Mouse (Mus musculus) liver, embryonic 14.5 days (tissue): ENCODE results near the gene Rcbtb2. TPM values are rescaled to one million over a fixed set of nuclear protein-coding genes. Genes with fewer than 3 reads are reported as not detected.
"Not testable (repeated sequence)": the region's sequence is repeated elsewhere in the genome, so short reads cannot be mapped to it uniquely, and the experiment has no call there.

Source experiments
- ATAC-seq: fragments of 200-750 bp; cut with Nextera tagmentation; 2 replicates; pipeline ENCODE4 v1.8.0; 2017; ENCODE audit warnings: moderate number of reproducible peaks, mild to moderate bottlenecking, moderate library complexity; ENCODE audit not compliant: insufficient read depth
- DNase-seq, 3 experiments: peaks; one replicate each; pipeline ENCODE4 v3.0.0-alpha.2; 2012 to 2013; ENCODE audit warnings: low read depth in 3 of 3, low spot score in 3 of 3
- H3K27ac ChIP-seq: fragments of 300-500 bp; sonication (generic); 2 replicates; pipeline ENCODE4 v1.5.1; 2014; ENCODE audit warnings: moderate library complexity, mild to moderate bottlenecking, control low read depth, inconsistent platforms
- H3K27me3 ChIP-seq: fragments of 300-500 bp; sonication (generic); 2 replicates; pipeline ENCODE4 v1.6.1; 2014; ENCODE audit warnings: mild to moderate bottlenecking, low read length, moderate library complexity; ENCODE audit not compliant: control insufficient read depth, insufficient read depth
- H3K36me3 ChIP-seq: fragments of 300-500 bp; sonication (generic); replicated peaks from 2 replicates; pipeline ENCODE4 v1.6.1; 2014; ENCODE audit warnings: low read depth; ENCODE audit not compliant: control insufficient read depth, insufficient read depth
- H3K4me1 ChIP-seq, 2 experiments: fragments of 200-500 bp in 1 of 2; fragments of 300-500 bp in 1 of 2; sonication (generic) in 1 of 2; replicated peaks; 2 replicates each; pipeline ENCODE4 v1.6.1; 2012 to 2014; ENCODE audit warnings: antibody characterized with exemption in 1 of 2, inconsistent platforms in 1 of 2, low read length in 1 of 2; ENCODE audit not compliant: control insufficient read depth in 2 of 2, insufficient read depth in 2 of 2
- H3K4me2 ChIP-seq: fragments of 300-500 bp; sonication (generic); 2 replicates; pipeline ENCODE4 v1.6.1; 2014; ENCODE audit warnings: low read depth, mild to moderate bottlenecking, control low read depth, moderate library complexity
- H3K4me3 ChIP-seq, 2 experiments: fragments of 200-500 bp in 1 of 2; fragments of 300-500 bp in 1 of 2; sonication (generic) in 1 of 2; 2 replicates each; pipeline ENCODE4 v1.5.1; 2012 to 2014; ENCODE audit warnings: low read depth in 2 of 2, low read length in 2 of 2, mild to moderate bottlenecking in 2 of 2, control low read depth in 1 of 2, inconsistent platforms in 1 of 2, moderate library complexity in 1 of 2; ENCODE audit not compliant: insufficient read depth in 1 of 2
- H3K9ac ChIP-seq: fragments of 300-500 bp; sonication (generic); replicated peaks from 2 replicates; pipeline ENCODE4 v1.6.1; 2014; ENCODE audit warnings: mild to moderate bottlenecking, control low read depth, moderate library complexity
- H3K9me3 ChIP-seq: fragments of 300-500 bp; sonication (generic); 2 replicates; pipeline ENCODE4 v1.6.1; 2016; ENCODE audit warnings: low read length, mixed read lengths; ENCODE audit not compliant: control insufficient read depth
- CTCF ChIP-seq: IDR thresholded peaks from 2 replicates; pipeline ENCODE4 v1.5.1; 2016; ENCODE audit warnings: antibody characterized with exemption, low read depth, control low read depth
- EP300 ChIP-seq: IDR thresholded peaks from 2 replicates; pipeline ENCODE4 v1.6.1; 2016; ENCODE audit warnings: antibody characterized with exemption, low read depth
- WGBS: fragments of 180-500 bp; shearing (Covaris S2); extraction: QIAGEN DNeasy Blood & Tissue Kit; methylation state at CpG from one replicate; pipeline ENCODE4 v1.1.7; 2014; ENCODE audit not compliant: insufficient replicate concordance; 5-methylcytosine and 5-hydroxymethylcytosine counted together
- polyA plus RNA-seq, 2 experiments: library from polyadenylated mRNA; depleted of rRNA in 1 of 2; stranded (reverse) in 1 of 2; unstranded in 1 of 2; fragments of >200 nt; fragmentation: Nextera tagmentation in 1 of 2; extraction: Ambion mirVana in 1 of 2; gene quantifications; 2 replicates each; pipeline versions ENCODE4 v1.2.1 to v1.2.3; 2012 to 2014

Gene Rcbtb2
- polyA plus RNA-seq, 2 experiments, result 7.9 to 20.3 TPM

- WGBS, result 67% methylated on average over 1 of the region's 1 CpGs
Observed at GRCm38 (mm10) chr14:73088224-73088623, 34.6 kb upstream of the Rcbtb2 start.

GRCm38 (mm10) chr14:73092871-73093270, 30.0 kb upstream of the Rcbtb2 start:
- H3K4me3 ChIP-seq, result no peak overlapping the region
- H3K36me3 ChIP-seq, result no peaks in the 10 kb centered on the region
- H3K4me2 ChIP-seq, result no peak overlapping the region
- H3K27ac ChIP-seq, result no peak overlapping the region
- H3K4me1 ChIP-seq, result no peaks in the 10 kb centered on the region
- 67% methylated on average over 3 of the region's 3 CpGs for WGBS
- ATAC-seq (no peak), DNase-seq (no peak)
- TF ChIP-seq EP300 (no peak), CTCF (no peak)
- H3K9me3 ChIP-seq, result no peaks in the 10 kb centered on the region
- no peaks in the 10 kb centered on the region for H3K27me3 ChIP-seq
- no peak overlapping the region for H3K9ac ChIP-seq

More at GRCm38 (mm10) chr14:73088224-73088623, 34.6 kb upstream of the Rcbtb2 start:
- Histone ChIP-seq H3K4me2 (no peak overlapping the region), H3K27me3 (no peaks in the 10 kb centered on the region), H3K9ac (no peak overlapping the region), H3K9me3 (no peaks in the 10 kb centered on the region), H3K4me1 (no peaks in the 10 kb centered on the region), H3K4me3 (no peak overlapping the region), H3K27ac (no peak overlapping the region), H3K36me3 (no peaks in the 10 kb centered on the region)
- DNase-seq (no peak), ATAC-seq (no peak)
- TF ChIP-seq CTCF (no peak), EP300 (no peak)

- no peak overlapping the region for H3K4me2 ChIP-seq
- H3K27me3 ChIP-seq, result no peaks in the 10 kb centered on the region
- no peaks in the 10 kb centered on the region for H3K36me3 ChIP-seq
- no peaks in the 10 kb centered on the region for H3K4me1 ChIP-seq
- 46% methylated on average over 13 of the region's 13 CpGs for WGBS
- ATAC-seq (no peak), DNase-seq (no peak)
- H3K9ac ChIP-seq, result no peak overlapping the region
- H3K4me3 ChIP-seq, result no peak overlapping the region
- H3K27ac ChIP-seq, result no peak overlapping the region
- H3K9me3 ChIP-seq, result no peaks in the 10 kb centered on the region
- TF ChIP-seq CTCF (no peak), EP300 (no peak)
Observed at GRCm38 (mm10) chr14:73094802-73095550, 27.9 kb upstream of the Rcbtb2 start.

- H3K27me3 ChIP-seq, result no peaks in the 10 kb centered on the region
- no peaks in the 10 kb centered on the region for H3K36me3 ChIP-seq
- H3K9me3 ChIP-seq, result no peaks in the 10 kb centered on the region
- peak in 1 of 3 experiments; percentile 56 for DNase-seq
- TF ChIP-seq CTCF (peak; percentile 84), EP300 (no peak)
- H3K4me3 ChIP-seq, result no peak overlapping the region
- 35% methylated on average over 10 of the region's 10 CpGs for WGBS
- ATAC-seq, result no peak
- no peak overlapping the region for H3K27ac ChIP-seq
- H3K9ac ChIP-seq, result no peak overlapping the region
- H3K4me2 ChIP-seq, result no peak overlapping the region
- no peaks in the 10 kb centered on the region for H3K4me1 ChIP-seq
Observed at GRCm38 (mm10) chr14:73098677-73099387, 24.0 kb upstream of the Rcbtb2 start.

GRCm38 (mm10) chr14:73102270-73102865, 20.5 kb upstream of the Rcbtb2 start:
- DNase-seq, result no peak
- Histone ChIP-seq H3K4me1 (peaks cover 0 to 4% of the 10 kb centered on the region in 2 experiments; a peak in 1 of 4 replicates), H3K9me3 (no peaks in the 10 kb centered on the region), H3K27me3 (no peaks in the 10 kb centered on the region), H3K36me3 (no peaks in the 10 kb centered on the region), H3K9ac (no peak overlapping the region), H3K27ac (no peak overlapping the region), H3K4me3 (no peak overlapping the region), H3K4me2 (no peak overlapping the region)
- ATAC-seq, result no peak
- 29% methylated on average over 12 of the region's 12 CpGs for WGBS
- TF ChIP-seq EP300, result no peak
- no peak for TF ChIP-seq CTCF

GRCm38 (mm10) chr14:73102986-73103385, 19.9 kb upstream of the Rcbtb2 start:
- not testable (repeated sequence) for H3K9ac ChIP-seq, DNase-seq, H3K4me2 ChIP-seq, H3K36me3 ChIP-seq, H3K9me3 ChIP-seq, H3K4me1 ChIP-seq, ATAC-seq, H3K27me3 ChIP-seq, H3K27ac ChIP-seq, H3K4me3 ChIP-seq
- 49% methylated on average over 4 of the region's 4 CpGs for WGBS
